Mouse (Mus musculus): ENCODE results near the gene Ptcd3. TPM values are rescaled to one million over a fixed set of nuclear protein-coding genes. Genes with fewer than 3 reads are reported as not detected.
"Not testable (repeated sequence)": the region's sequence is repeated elsewhere in the genome, so short reads cannot be mapped to it uniquely, and the experiment has no call there.

Ptcd3 gene
- total RNA-seq, 2 experiments from 2014 or later: 134 to 153 TPM

DNA sequence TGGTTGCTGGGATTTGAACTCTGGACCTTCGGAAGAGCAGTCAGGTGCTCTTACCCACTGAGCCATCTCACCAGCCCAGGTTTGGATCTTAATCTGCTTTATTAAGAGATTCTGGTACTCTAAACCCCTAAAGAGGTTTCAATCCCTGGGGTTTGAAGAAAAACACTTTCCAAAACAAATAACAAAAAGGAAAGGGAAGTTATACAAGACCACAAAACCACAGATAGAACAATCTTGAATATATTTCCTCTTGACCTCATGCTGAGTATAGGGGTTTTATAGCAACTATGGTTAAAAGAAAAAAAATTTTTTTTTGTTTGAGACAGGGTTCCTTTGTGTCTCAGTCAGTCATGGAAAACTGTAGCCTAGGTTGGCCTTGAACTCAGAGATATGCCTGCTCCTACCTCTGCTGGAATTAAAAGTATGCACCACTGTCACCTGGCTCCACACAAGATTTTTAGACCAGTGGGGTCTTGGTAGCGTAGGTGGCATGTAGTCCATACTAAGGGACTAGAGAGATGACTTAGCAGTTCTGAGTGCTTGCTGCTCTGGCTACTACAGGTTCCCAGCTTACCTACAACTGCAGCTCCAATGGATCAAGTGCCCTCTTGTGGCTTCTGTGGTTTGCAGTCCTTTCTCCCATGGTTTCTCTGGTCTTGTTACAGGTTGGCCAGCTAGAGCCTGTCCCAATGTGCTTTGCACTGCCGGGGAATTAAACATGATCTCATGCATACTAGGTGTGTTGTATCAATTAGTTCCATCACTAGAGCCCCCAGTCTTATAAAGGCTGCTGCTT is 30.4 kb downstream of the Ptcd3 start:
- peak; percentile 57 for ATAC-seq (replicated peaks; ENCODE audit: poor library complexity, severe bottlenecking)

DNA sequence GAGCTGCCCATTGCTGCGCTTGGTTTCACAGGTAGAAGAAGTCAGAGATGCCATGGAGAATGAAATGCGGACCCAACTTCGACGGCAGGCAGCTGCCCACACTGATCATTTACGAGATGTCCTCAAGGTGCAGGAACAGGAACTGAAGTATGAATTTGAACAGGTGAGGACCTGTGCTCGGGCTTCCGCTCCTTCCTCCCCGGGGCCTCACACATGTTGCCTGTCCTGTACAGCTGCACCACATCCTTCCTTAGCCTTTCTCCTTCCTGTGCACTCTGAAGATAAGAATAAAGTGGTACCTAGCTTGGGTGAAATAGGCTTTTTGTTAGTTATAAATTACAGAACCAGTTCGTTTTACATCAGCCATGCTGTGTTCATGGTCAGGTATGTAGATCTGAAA is 37.2 kb downstream of the Ptcd3 start:
- no peak for ATAC-seq (replicated peaks; ENCODE audit: poor library complexity, severe bottlenecking)

DNA sequence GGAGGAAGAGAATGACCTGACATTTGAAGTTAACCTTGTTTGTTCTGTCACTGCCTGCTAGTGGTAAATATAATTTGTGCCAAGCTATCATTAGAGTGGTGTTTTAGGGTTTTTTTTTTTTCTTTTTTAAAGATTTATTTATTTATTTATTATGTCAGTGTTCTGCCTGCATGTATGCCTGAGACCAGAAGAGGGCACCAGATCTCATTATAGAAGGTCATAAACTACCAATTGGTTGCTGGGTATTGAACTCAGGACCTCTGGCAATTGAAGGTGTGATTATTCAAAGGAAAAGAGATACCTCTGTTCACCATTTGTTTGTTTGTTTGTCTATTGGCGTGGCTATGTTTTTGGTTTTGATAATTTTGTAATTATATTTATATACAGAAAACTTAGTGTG is 39.7 kb downstream of the Ptcd3 start:
- ATAC-seq (replicated peaks; ENCODE audit: poor library complexity, severe bottlenecking): no peak

DNA sequence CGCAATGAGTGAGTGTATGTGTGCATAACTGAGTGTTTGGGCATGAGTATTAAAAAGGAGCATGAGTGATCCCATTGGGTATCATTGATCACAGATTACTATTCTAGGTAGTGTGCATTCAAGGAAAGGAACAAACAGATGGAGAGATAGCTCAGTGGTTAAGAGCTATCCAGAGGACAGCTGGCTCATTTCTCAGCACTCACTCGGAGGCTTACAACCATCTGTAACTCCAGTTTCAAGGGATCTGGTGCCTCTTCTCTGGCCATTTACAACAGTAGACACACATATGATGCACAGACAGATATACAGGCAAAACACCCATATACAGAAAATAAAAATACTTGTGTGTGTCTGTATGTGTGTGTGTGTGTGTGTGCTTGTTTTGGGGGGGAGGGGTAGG is 40.8 kb downstream of the Ptcd3 start:
- no peak for ATAC-seq (replicated peaks; ENCODE audit: poor library complexity, severe bottlenecking)

DNA sequence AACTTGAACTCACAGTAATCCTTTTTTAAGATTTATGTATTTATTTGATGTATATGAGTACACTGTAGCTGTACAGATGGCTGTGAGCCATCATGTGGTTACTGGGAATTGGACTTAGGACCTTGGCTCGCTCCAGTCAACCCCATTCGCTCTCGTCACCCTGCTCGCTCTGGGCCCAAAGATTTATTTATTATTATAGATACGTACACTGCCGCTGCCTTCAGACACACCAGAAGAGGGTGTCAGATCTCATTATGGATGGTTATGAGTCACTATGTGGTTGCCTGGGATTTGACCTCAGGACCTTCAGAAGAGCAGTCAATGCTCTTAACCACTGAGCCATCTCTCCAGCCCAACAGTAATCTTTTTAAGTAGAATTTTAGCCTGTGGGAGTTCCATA is 61.6 kb downstream of the Ptcd3 start:
- not testable (repeated sequence) for ATAC-seq (replicated peaks; ENCODE audit: poor library complexity, severe bottlenecking)

DNA sequence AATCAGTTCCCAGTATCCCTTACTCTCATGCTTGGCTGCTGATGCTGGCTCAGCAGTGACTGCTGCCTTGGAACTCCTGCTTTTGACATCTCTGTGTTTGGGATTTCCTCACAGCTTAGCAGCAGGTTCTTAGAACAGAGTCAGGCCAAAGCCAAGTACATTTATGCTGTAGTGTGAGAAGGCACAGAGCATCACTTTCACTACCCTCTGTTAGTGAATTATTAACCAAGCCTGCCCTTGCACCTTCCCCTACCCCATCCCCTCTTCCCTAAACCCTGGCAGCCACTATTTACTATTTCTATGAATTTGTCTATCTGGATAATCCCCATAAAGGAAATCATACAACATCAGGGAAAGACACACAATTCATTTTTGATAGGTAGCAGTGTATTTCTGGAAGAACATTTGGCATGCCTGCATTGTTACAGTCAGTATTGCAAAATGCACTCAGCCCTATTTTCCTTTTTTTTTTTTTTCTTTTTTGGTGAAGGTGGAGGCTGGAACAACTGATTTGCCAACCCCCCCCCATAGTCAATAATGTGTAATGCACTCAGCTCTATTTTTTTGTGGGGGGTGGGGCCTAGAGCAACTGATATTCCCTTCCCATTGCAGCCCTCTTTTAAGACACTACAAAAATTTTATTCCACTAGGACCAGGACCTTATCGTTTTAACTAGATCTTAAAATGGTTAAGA is 67.8 kb downstream of the Ptcd3 start:
- ATAC-seq (replicated peaks; ENCODE audit: poor library complexity, severe bottlenecking): no peak

DNA sequence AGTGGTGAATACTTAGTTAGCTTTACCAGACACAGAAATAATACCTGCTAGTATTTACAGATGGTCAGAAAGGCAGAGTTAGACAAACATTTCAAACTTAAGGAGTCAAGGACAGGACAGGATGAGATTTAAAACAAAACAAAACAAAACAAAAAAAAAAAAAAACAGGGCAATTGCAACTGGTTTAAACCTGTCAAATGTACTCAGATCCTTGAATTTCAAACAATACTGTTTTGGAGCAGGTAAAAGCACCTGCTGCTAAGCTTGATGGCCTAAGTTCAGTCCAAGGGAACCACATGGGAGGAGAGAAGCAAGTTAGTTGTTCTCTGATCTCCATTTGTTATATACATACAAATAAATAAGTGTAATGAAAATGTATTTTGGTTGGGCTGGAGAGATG is 68.7 kb downstream of the Ptcd3 start:
- ATAC-seq (replicated peaks; ENCODE audit: poor library complexity, severe bottlenecking): no peak

DNA sequence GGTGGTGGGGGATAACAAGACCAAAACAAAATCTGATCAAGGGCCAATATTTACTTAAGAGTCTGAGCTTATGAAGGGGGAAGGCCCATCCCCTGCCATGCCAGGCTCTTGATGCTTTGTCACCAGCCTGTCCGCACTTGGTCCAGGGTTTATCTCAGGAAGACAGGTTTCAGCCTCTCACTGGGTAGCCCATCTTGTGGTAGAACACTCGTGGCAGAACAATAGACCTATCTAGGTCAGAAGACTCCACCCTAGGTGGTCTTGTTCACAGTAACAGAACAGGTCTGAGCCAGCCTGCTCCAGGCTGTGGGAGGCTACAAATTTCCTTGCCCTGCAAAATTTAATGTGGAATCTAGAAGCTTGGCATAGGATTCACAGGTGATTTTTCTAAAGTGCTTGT is 71.7 kb downstream of the Ptcd3 start:
- ATAC-seq (replicated peaks; ENCODE audit: poor library complexity, severe bottlenecking): no peak

DNA sequence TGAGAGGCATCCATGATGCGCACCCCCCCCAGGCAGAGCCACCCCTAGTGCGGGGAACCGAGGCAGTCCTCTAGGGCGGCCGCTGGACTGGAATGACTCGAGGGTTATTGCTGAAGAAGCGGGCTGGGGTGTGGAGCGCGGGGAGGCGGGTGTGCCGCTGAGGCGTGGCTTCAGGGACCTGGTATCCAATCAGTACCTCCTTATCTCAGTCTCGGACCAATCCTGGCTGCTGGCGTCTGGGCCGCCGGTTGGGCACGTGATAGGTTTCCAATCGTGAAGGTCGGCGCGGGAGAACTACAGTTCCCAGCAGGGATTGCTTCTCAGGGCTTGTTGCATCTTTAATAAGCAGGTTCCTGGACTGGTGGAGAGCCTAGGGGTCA is 77.0 kb downstream of the Ptcd3 start:
- peak; percentile 93 for ATAC-seq (replicated peaks; ENCODE audit: poor library complexity, severe bottlenecking)

DNA sequence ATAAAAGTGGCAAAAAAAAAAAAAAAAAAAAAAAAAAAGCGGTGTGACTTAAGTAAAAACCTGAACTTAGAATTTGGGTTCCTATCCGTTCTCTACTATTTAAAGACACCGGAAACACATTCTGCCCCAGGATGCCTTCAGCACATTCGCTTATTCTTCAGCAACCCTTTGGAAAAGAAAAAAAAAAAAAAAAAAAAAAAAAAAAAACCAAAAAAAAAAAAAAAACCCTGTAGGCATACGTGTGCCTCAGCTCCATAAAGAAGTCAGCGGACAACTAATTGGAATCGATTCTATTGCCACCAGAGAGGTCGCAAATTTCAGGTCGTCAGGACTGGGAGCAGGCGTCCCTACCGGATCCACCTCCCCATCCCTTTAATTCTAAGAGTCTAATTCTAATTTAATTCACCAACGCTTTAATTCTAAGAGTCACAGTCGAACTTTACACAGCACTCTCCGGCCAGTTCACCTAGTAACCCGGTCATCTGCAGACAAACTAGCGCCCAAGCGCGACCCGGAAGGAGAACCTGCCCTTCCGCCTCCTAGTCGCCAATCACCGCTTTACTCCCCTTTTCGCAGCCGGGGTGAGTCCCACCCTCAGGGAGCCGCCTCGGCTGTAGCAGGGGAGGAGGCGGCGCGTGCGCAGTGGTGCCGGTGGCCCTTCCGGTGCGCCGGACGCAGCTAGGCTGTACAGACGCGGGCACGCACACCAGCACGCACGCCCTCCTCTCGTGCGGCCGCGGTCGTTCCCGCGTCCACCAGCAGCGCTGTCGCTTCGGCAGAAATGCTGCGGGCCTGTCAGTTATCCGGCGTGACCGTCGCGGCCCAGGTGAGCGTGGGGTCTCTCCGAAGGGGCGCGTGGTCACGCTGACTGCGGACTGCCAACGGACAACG is 77.6 kb downstream of the Ptcd3 start, which contains the start of gene Immt:
Immt (plus strand) TSS at position 642 of the 891 bp plus-strand sequence.
- peak; percentile 92 for ATAC-seq (replicated peaks; ENCODE audit: poor library complexity, severe bottlenecking)

Other genes with a start within 250 kb of the Ptcd3 start
- 2.4 and 2.6 TPM in 2 replicates for gene Reep1, start 201.2 kb downstream of the Ptcd3 start, total RNA-seq (2014; fragmentation: Nextera tagmentation)
- 0.60 and 2.0 TPM in 2 replicates for gene Reep1, start 201.2 kb downstream of the Ptcd3 start, total RNA-seq (2017)
- 21.6 and 34.0 TPM in 2 replicates for gene Mrpl35, start 81.8 kb downstream of the Ptcd3 start, total RNA-seq (2014; fragmentation: Nextera tagmentation)
- gene Mrpl35, start 81.8 kb downstream of the Ptcd3 start, total RNA-seq (2017): 40.0 and 54.7 TPM in 2 replicates
- 148 and 158 TPM in 2 replicates for gene Immt, start 77.4 kb downstream of the Ptcd3 start, total RNA-seq (2014; fragmentation: Nextera tagmentation)
- gene Immt, start 77.4 kb downstream of the Ptcd3 start, total RNA-seq (2017): 142 and 149 TPM in 2 replicates
- gene Polr1a, start 303 bp upstream of the Ptcd3 start, total RNA-seq (2014; fragmentation: Nextera tagmentation): 40.1 and 78.8 TPM in 2 replicates
- gene Polr1a, start 303 bp upstream of the Ptcd3 start, total RNA-seq (2017): 83.1 and 91.6 TPM in 2 replicates
- gene St3gal5, start 188.8 kb upstream of the Ptcd3 start, total RNA-seq (2014; fragmentation: Nextera tagmentation): 2.6 TPM in 1 of 2 replicates, not detected in the other
- gene St3gal5, start 188.8 kb upstream of the Ptcd3 start, total RNA-seq (2017): 10.9 and 11.0 TPM in 2 replicates